ENCODE assay signal across 8 mouse cellular contexts in the genomic region with DNA sequence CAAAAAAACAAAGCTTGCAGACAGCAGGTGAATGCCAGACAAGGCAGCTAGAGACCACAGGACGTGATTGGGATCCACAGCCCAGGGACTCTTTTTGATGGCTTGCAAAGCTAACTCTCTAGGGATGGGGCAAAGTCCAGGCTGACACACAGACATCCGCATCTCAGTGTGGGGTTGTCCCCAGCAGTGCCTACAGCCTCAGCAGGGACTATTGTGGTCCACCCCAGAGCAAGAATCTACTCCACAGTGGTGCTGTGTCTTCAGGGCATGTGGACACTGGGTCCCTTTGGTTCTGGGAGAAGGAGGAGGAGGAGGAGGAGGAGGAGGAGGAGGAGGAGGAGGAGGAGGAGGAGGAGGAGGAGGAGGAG. TPM values are rescaled to one million over a fixed set of nuclear protein-coding genes. Genes with fewer than 3 reads are reported as not detected.
DNase-seq lines count a peak whose midpoint lies in the region; ATAC-seq and TF ChIP-seq lines count a peak whose summit lies in the region.

No protein-coding gene starts in this region.

- H3K9ac ChIP-seq in forebrain, postnatal 0 days, result no peak overlapping the region
- no peak overlapping the region for H3K9ac ChIP-seq in lung, embryonic 16.5 days (ENCODE audit: low read length)
- H3K9ac ChIP-seq in neural tube, embryonic 15.5 days (replicated peaks), result no peak overlapping the region

- ATAC-seq in forebrain, postnatal 0 days, result no peak
- peak; percentile 40 for ATAC-seq in lung, embryonic 16.5 days (ENCODE audit: low read depth)
- no peak for ATAC-seq in neural tube, embryonic 15.5 days (ENCODE audit: low FRiP score)

- no peaks in the 10 kb centered on the region; the same call in 1 of the 2 replicates for H3K27me3 ChIP-seq in forebrain, embryonic 10.5 days (ENCODE audit: poor library complexity, severe bottlenecking)
- H3K27me3 ChIP-seq in forebrain, postnatal 0 days (ENCODE audit: insufficient read depth, low read length), result no peaks in the 10 kb centered on the region
- peaks cover 2% of the 10 kb centered on the region for H3K27me3 ChIP-seq in lung, embryonic 16.5 days (ENCODE audit: control insufficient read depth, insufficient read depth, low read depth, low read length)
- H3K27me3 ChIP-seq in limb, embryonic 10.5 days (ENCODE audit: low read depth, poor library complexity, severe bottlenecking), result peaks cover 6% of the 10 kb centered on the region; the same call in 1 of the 2 replicates
- no peaks in the 10 kb centered on the region; the same call in 1 of the 2 replicates for H3K27me3 ChIP-seq in neural tube, embryonic 15.5 days (replicated peaks)

- no peak for TF ChIP-seq CTCF in forebrain, postnatal 0 days (IDR thresholded peaks at IDR 0.05; ENCODE audit: low read depth)

- peaks cover 74% of the 10 kb centered on the region for H3K4me1 ChIP-seq in forebrain, embryonic 10.5 days
- peaks cover 15% of the 10 kb centered on the region for H3K4me1 ChIP-seq in forebrain, postnatal 0 days (ENCODE audit: insufficient read depth)
- peaks cover 5% of the 10 kb centered on the region for H3K4me1 ChIP-seq in lung, embryonic 16.5 days (replicated peaks; ENCODE audit: control insufficient read depth, insufficient read depth, low read length)
- peaks cover 53% of the 10 kb centered on the region for H3K4me1 ChIP-seq in limb, embryonic 10.5 days
- peaks cover 41% of the 10 kb centered on the region for H3K4me1 ChIP-seq in neural tube, embryonic 15.5 days

- H3K4me2 ChIP-seq in forebrain, postnatal 0 days (ENCODE audit: low read depth), result no peak overlapping the region
- no peak overlapping the region for H3K4me2 ChIP-seq in lung, embryonic 16.5 days (ENCODE audit: low read depth, low read length)
- peak overlapping the region; percentile 26 for H3K4me2 ChIP-seq in neural tube, embryonic 15.5 days

- WGBS in forebrain, embryonic 10.5 days, result 25% methylated on average over 2 of the region's 2 CpGs
- 36% methylated on average over 2 of the region's 2 CpGs for WGBS in forebrain, postnatal 0 days
- 23% methylated on average over 2 of the region's 2 CpGs for WGBS in lung, embryonic 16.5 days
- 31% methylated on average over 2 of the region's 2 CpGs for WGBS in limb, embryonic 10.5 days
- WGBS in neural tube, embryonic 15.5 days, result 22% methylated on average over 2 of the region's 2 CpGs

- no peaks in the 10 kb centered on the region for H3K36me3 ChIP-seq in forebrain, embryonic 10.5 days (replicated peaks)
- H3K36me3 ChIP-seq in forebrain, postnatal 0 days (ENCODE audit: insufficient read depth), result no peaks in the 10 kb centered on the region
- no peaks in the 10 kb centered on the region for H3K36me3 ChIP-seq in lung, embryonic 16.5 days (ENCODE audit: control insufficient read depth, insufficient read depth, low read length)
- H3K36me3 ChIP-seq in limb, embryonic 10.5 days, result no peaks in the 10 kb centered on the region
- no peaks in the 10 kb centered on the region for H3K36me3 ChIP-seq in neural tube, embryonic 15.5 days

- no peaks in the 10 kb centered on the region for H3K9me3 ChIP-seq in forebrain, embryonic 10.5 days
- H3K9me3 ChIP-seq in forebrain, postnatal 0 days (ENCODE audit: low read length), result no peaks in the 10 kb centered on the region
- H3K9me3 ChIP-seq in lung, embryonic 16.5 days (ENCODE audit: control insufficient read depth, low read length), result no peaks in the 10 kb centered on the region
- H3K9me3 ChIP-seq in limb, embryonic 10.5 days (replicated peaks), result no peaks in the 10 kb centered on the region
- no peaks in the 10 kb centered on the region for H3K9me3 ChIP-seq in neural tube, embryonic 15.5 days (replicated peaks)

- peak overlapping the region; percentile 24; the same call in 1 of the 2 replicates for H3K4me3 ChIP-seq in forebrain, embryonic 10.5 days
- H3K4me3 ChIP-seq in forebrain, postnatal 0 days (ENCODE audit: low read depth, low read length), result no peak overlapping the region
- no peak overlapping the region for H3K4me3 ChIP-seq in lung, embryonic 16.5 days (ENCODE audit: low read length)
- no peak overlapping the region for H3K4me3 ChIP-seq in limb, embryonic 10.5 days
- no peak overlapping the region for H3K4me3 ChIP-seq in neural tube, embryonic 15.5 days (replicated peaks)

- peak overlapping the region; percentile 64 for H3K27ac ChIP-seq in forebrain, embryonic 10.5 days
- no peak overlapping the region for H3K27ac ChIP-seq in forebrain, postnatal 0 days (ENCODE audit: low read depth, low read length)
- H3K27ac ChIP-seq in lung, embryonic 16.5 days (ENCODE audit: low read length), result no peak overlapping the region
- peak overlapping the region; percentile 54; the same call in 1 of the 2 replicates for H3K27ac ChIP-seq in limb, embryonic 10.5 days
- no peak overlapping the region for H3K27ac ChIP-seq in neural tube, embryonic 15.5 days (replicated peaks)

- DNase-seq in forebrain, embryonic 10.5 days (ENCODE audit: extremely low spot score, low spot score), result no peak
- DNase-seq in forebrain, postnatal 0 days, result no peak
- DNase-seq in lung, postnatal 25 days (ENCODE audit: low spot score), result no peak
- no peak for DNase-seq in limb, embryonic 10.5 days (ENCODE audit: low spot score)
- DNase-seq in yolk sac, embryonic 10.5 days (ENCODE audit: low spot score), result no peak
- no peak for DNase-seq in cerebellum, adult 8-10 months

RNA-seq across cellular contexts. Expression of a gene that starts 45.5 kb away (rescaled TPM):
- 37.3 and 43.3 TPM in 2 replicates for polyA plus RNA-seq in forebrain, embryonic 10.5 days (2016; fragmentation: Nextera tagmentation; extraction: Ambion mirVana)
- total RNA-seq in forebrain, postnatal 0 days (2014; rRNA removed), result 125 and 126 TPM in 2 replicates
- polyA plus RNA-seq in forebrain, postnatal 0 days (2015; fragmentation: Nextera tagmentation; extraction: Ambion mirVana), result 42.1 and 46.7 TPM in 2 replicates
- polyA plus RNA-seq in lung, embryonic 16.5 days (2015; fragmentation: Nextera tagmentation; extraction: Ambion mirVana), result 38.6 and 40.9 TPM in 2 replicates
- 54.4 and 57.5 TPM in 2 replicates for polyA plus RNA-seq in limb, embryonic 10.5 days (2016; fragmentation: Nextera tagmentation; extraction: Ambion mirVana)
- 44.9 and 49.7 TPM in 2 replicates for polyA plus RNA-seq in neural tube, embryonic 15.5 days (2015; fragmentation: Nextera tagmentation; extraction: Ambion mirVana)

Comparison
In these comparisons a context has a peak if more than half of its experiments do, and no peak if none do; other contexts are left out.
1. H3K27ac ChIP-seq: peak in forebrain, embryonic 10.5 days (single experiment) and limb, embryonic 10.5 days (single experiment); none in forebrain, postnatal 0 days (single experiment), lung, embryonic 16.5 days (single experiment) and neural tube, embryonic 15.5 days (single experiment).